Mouse (Mus musculus): ENCODE measurements at regions not wholly inside any gene's neighbourhood (a gene's known extent, or its start where the extent isn't known, plus 50 kb on each side); places are given as distances from the start of the nearest gene placed in this dataset.
A peak's percentile ranks its signal among the peaks of the same experiment; 100 is the strongest.

DNA sequence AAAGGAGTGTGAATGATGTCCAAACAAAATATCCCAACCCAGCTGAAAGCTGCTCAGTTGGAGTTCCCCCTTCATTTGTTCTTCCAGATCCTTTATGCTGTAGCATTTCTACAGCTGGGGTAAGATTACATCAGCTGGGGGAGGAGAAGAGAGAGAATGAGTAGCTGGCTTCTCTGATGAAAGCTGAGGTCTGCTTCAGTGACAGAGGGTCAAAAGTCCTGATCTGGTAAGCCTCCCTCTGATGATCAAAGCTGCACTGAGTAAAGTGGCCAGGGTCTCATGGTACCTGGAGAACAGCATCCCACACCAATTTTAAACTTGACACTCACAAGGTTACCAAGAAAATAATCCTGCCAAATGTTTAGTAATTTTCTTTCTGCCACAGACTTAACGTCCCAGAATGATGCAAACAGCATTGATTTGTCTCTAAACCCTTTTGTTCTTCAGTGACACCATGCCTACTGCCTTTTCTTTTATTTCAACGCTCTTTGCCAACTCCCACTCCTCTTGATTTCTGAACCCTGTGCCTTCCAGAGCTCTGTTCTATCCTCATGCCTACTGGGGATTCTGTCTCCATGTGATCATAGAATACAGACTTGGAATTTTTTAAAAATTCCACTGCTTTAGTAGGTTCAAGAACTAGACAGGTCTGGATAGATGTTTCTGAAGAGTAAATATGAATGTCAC, 119.3 kb upstream of the Fshr start:
- Histone ChIP-seq H3K4me1 (ENCODE audit: insufficient read depth, low read depth, low read length) (no peaks in the 10 kb centered on the region), H3K4me2 (replicated peaks; ENCODE audit: low read depth, low read length) (no peak overlapping the region), H3K9me3 (ENCODE audit: low read length) (no peaks in the 10 kb centered on the region), H3K27ac (ENCODE audit: low read length) (no peak overlapping the region), H3K9ac (replicated peaks; ENCODE audit: low read depth) (no peak overlapping the region), H3K36me3 (ENCODE audit: insufficient read depth, low read length) (no peaks in the 10 kb centered on the region), H3K4me3 (ENCODE audit: low read depth, low read length) (no peak overlapping the region), H3K27me3 (replicated peaks; ENCODE audit: insufficient read depth, low read length) (no peaks in the 10 kb centered on the region)
- no peak for ATAC-seq
- no peak for TF ChIP-seq CTCF (IDR thresholded peaks at IDR 0.05)
- TF ChIP-seq EP300 (IDR thresholded peaks at IDR 0.05): no peak
- no peak for DNase-seq (ENCODE audit: low spot score)
- 57% methylated on average over 2 of the region's 2 CpGs for WGBS

DNA sequence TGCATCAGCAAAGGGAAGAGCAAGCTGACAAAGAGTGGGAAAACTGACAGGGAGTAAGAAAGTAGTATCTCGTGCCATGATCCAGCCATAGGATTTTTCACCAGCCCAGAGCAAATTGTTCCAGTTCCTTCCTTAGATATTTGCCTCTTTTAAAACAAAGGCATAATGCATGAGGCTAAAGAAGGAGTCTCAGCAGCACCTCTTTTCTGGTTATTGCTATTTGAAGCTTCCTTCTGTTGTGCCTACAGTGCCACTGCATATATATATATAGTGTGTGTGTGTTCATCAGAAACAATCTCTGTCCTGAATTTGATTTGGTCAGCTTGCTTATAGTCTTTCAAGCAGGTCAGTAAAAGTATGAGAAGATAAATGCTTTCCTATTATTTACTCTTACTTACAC, 117.9 kb upstream of the Fshr start:
- ATAC-seq (no peak), DNase-seq (ENCODE audit: low spot score) (no peak)
- Histone ChIP-seq H3K4me1 (ENCODE audit: insufficient read depth, low read depth, low read length) (no peaks in the 10 kb centered on the region), H3K9me3 (ENCODE audit: low read length) (no peaks in the 10 kb centered on the region), H3K27me3 (replicated peaks; ENCODE audit: insufficient read depth, low read length) (no peaks in the 10 kb centered on the region), H3K4me3 (ENCODE audit: low read depth, low read length) (no peak overlapping the region), H3K27ac (ENCODE audit: low read length) (no peak overlapping the region), H3K36me3 (ENCODE audit: insufficient read depth, low read length) (no peaks in the 10 kb centered on the region), H3K9ac (replicated peaks; ENCODE audit: low read depth) (no peak overlapping the region), H3K4me2 (replicated peaks; ENCODE audit: low read depth, low read length) (no peak overlapping the region)
- 83% methylated on average over 1 of the region's 1 CpGs for WGBS
- TF ChIP-seq EP300 (IDR thresholded peaks at IDR 0.05) (no peak), CTCF (IDR thresholded peaks at IDR 0.05) (no peak)

DNA sequence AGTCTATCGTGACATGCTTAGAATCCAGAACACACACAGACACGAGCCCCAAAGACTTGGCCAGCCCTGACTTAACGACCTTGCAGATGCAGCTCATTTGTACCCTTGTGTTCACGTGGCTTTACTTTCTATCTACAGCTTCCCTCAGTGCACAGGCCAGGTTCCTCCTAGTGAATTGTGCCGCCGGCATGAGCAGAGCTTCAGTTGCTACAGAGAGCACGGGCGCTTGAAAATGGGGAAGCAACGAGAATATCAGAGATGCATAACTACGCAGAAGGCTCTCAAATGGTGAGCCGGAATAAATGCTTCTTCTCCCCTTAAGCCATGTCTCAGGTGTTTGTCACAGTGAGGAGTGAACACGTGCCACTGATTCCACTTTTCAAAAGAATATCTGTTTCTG, 110.7 kb upstream of the Fshr start:
- DNase-seq (ENCODE audit: low spot score): no peak
- no peaks in the 10 kb centered on the region for H3K36me3 ChIP-seq (ENCODE audit: insufficient read depth, low read length)
- no peak for ATAC-seq
- no peak overlapping the region for H3K4me3 ChIP-seq (ENCODE audit: low read depth, low read length)
- no peak for TF ChIP-seq EP300 (IDR thresholded peaks at IDR 0.05)
- TF ChIP-seq CTCF (IDR thresholded peaks at IDR 0.05): no peak
- no peak overlapping the region for H3K9ac ChIP-seq (replicated peaks; ENCODE audit: low read depth)
- no peak overlapping the region for H3K27ac ChIP-seq (ENCODE audit: low read length)
- no peak overlapping the region for H3K4me2 ChIP-seq (replicated peaks; ENCODE audit: low read depth, low read length)
- H3K27me3 ChIP-seq (replicated peaks; ENCODE audit: insufficient read depth, low read length): no peaks in the 10 kb centered on the region
- WGBS: 63% methylated on average over 12 of the region's 12 CpGs
- no peaks in the 10 kb centered on the region for H3K9me3 ChIP-seq (ENCODE audit: low read length)
- H3K4me1 ChIP-seq (ENCODE audit: insufficient read depth, low read depth, low read length): no peaks in the 10 kb centered on the region

DNA sequence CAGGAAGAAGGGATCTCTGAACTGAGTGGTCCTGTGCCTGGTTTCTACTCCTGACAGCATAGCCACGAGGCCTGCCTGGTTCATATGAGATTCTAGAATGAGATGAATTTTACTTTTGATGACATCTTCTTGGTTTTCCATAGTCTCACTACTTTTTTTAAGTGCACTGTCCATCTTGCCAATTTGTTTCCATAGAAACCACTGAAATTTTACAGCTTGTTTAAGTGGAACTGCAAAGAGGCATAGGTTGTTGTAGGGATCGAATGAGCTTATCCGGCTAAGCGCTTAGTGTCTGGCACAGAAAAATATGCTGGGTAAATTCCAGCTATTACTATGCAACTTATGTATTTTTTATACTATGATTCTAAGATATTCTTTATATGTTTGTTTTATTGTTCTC, 100.8 kb upstream of the Fshr start:
- no peaks in the 10 kb centered on the region for H3K9me3 ChIP-seq (ENCODE audit: low read length)
- H3K36me3 ChIP-seq (ENCODE audit: insufficient read depth, low read length): no peaks in the 10 kb centered on the region
- H3K4me1 ChIP-seq (ENCODE audit: insufficient read depth, low read depth, low read length): no peaks in the 10 kb centered on the region
- H3K27me3 ChIP-seq (replicated peaks; ENCODE audit: insufficient read depth, low read length): no peaks in the 10 kb centered on the region
- no peak overlapping the region for H3K4me3 ChIP-seq (ENCODE audit: low read depth, low read length)
- H3K9ac ChIP-seq (replicated peaks; ENCODE audit: low read depth): no peak overlapping the region
- no peak for ATAC-seq
- H3K4me2 ChIP-seq (replicated peaks; ENCODE audit: low read depth, low read length): no peak overlapping the region
- no peak overlapping the region for H3K27ac ChIP-seq (ENCODE audit: low read length)
- TF ChIP-seq CTCF (IDR thresholded peaks at IDR 0.05) (no peak), EP300 (IDR thresholded peaks at IDR 0.05) (no peak)
- DNase-seq (ENCODE audit: low spot score): no peak
- WGBS: 73% methylated on average over 4 of the region's 4 CpGs

DNA sequence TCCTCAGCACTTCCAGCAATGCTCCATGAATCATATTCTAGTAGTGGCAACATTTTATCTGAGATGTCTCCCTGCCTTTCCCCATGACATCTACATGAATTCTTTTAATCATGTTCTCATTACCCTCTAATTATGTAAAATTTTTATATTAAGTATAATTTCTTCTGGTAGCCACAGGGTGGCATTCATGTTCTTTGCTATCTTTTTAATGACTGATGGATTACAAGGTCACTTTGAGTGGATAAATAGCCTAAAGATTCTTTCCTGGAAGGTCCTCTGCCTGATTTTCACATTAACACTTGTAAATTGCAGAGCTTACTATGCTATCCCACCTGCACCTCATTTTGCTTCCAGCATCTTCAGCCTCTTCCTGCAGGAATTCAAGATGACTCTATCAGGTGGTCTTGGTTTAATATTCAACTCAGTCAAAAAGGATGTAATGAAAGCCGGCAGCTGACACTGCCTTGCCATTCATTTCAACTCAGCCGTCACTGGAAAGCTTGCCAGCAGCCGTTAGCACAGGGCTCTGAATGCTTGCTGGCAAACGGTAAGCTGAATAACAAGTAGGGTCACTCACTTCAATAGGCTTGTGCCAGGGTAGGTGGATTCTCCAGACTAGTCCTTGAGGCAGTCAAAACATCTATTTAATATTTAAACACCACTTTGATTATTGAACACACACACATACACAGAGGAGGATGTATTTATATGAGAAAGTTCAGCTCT, 97.0 kb upstream of the Fshr start:
- no peaks in the 10 kb centered on the region for H3K4me1 ChIP-seq (ENCODE audit: insufficient read depth, low read depth, low read length)
- H3K27ac ChIP-seq (ENCODE audit: low read length): no peak overlapping the region
- DNase-seq (ENCODE audit: low spot score): peak; percentile 9
- WGBS: 39% methylated on average over 4 of the region's 4 CpGs
- no peaks in the 10 kb centered on the region for H3K36me3 ChIP-seq (ENCODE audit: insufficient read depth, low read length)
- no peak overlapping the region for H3K9ac ChIP-seq (replicated peaks; ENCODE audit: low read depth)
- no peak for TF ChIP-seq EP300 (IDR thresholded peaks at IDR 0.05)
- no peak for TF ChIP-seq CTCF (IDR thresholded peaks at IDR 0.05)
- no peaks in the 10 kb centered on the region for H3K27me3 ChIP-seq (replicated peaks; ENCODE audit: insufficient read depth, low read length)
- no peak overlapping the region for H3K4me2 ChIP-seq (replicated peaks; ENCODE audit: low read depth, low read length)
- no peak for ATAC-seq
- H3K4me3 ChIP-seq (ENCODE audit: low read depth, low read length): no peak overlapping the region
- no peaks in the 10 kb centered on the region for H3K9me3 ChIP-seq (ENCODE audit: low read length)

DNA sequence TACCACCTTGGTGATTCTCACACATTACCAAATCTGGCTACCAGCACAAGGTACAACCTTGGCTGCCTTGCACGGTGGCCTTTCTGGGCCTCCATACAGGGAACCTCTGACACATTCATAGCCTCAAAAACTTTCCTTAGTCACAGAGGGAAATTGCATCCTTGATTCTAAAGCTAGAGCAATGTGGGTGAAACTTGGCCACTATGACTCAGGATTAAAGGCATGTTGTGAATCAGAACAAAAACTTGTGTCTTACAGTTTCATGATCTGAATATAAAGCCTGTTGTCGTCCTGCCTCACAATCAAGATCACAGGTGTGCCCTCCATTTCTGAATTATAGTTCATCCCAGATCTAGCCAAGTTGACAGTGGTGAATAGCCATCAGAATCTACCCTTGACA, 80.8 kb upstream of the Fshr start:
- Histone ChIP-seq H3K4me2 (replicated peaks; ENCODE audit: low read depth, low read length) (no peak overlapping the region), H3K9me3 (ENCODE audit: low read length) (no peaks in the 10 kb centered on the region), H3K27me3 (replicated peaks; ENCODE audit: insufficient read depth, low read length) (no peaks in the 10 kb centered on the region), H3K4me1 (ENCODE audit: insufficient read depth, low read depth, low read length) (no peaks in the 10 kb centered on the region), H3K4me3 (ENCODE audit: low read depth, low read length) (no peak overlapping the region), H3K9ac (replicated peaks; ENCODE audit: low read depth) (no peak overlapping the region), H3K27ac (ENCODE audit: low read length) (no peak overlapping the region), H3K36me3 (ENCODE audit: insufficient read depth, low read length) (no peaks in the 10 kb centered on the region)
- DNase-seq (ENCODE audit: low spot score) (no peak), ATAC-seq (no peak)
- 80% methylated on average over 2 of the region's 2 CpGs for WGBS
- TF ChIP-seq EP300 (IDR thresholded peaks at IDR 0.05) (no peak), CTCF (IDR thresholded peaks at IDR 0.05) (no peak)
